Mouse (Mus musculus): ENCODE measurements around the gene Rad17. TPM values are rescaled to one million over a fixed set of nuclear protein-coding genes. Genes with fewer than 3 reads are reported as not detected.

The Rad17 gene
- polyA plus RNA-seq, 1 experiment from 2014 or later, result 10.3 TPM

- H3K4me3 ChIP-seq (ENCODE audit: low read depth, low read length), result no peak overlapping the region
- no peak overlapping the region for H3K27ac ChIP-seq (ENCODE audit: low read depth, low read length)
- H3K36me3 ChIP-seq (ENCODE audit: control insufficient read depth, insufficient read depth), result no peaks in the 10 kb centered on the region
- no peaks in the 10 kb centered on the region for H3K4me1 ChIP-seq (replicated peaks; ENCODE audit: control insufficient read depth, insufficient read depth, low read length)
- no peak for ATAC-seq
- 92% methylated on average over 8 of the region's 8 CpGs for WGBS
- no peaks in the 10 kb centered on the region for H3K9me3 ChIP-seq (ENCODE audit: control insufficient read depth)
- H3K9ac ChIP-seq (ENCODE audit: low read depth, low read length), result no peak overlapping the region
- no peaks in the 10 kb centered on the region for H3K27me3 ChIP-seq (replicated peaks; ENCODE audit: control insufficient read depth, insufficient read depth, low read length)
- no peak for TF ChIP-seq CTCF (IDR thresholded peaks at IDR 0.05; ENCODE audit: low read depth)
- no peak overlapping the region for H3K4me2 ChIP-seq (replicated peaks; ENCODE audit: low read depth)
Measured at GRCm38 (mm10) chr13:100681615-100682014, 30.8 kb upstream of the Rad17 start.

- Histone ChIP-seq H3K9me3 (ENCODE audit: control insufficient read depth) (no peaks in the 10 kb centered on the region), H3K27me3 (replicated peaks; ENCODE audit: control insufficient read depth, insufficient read depth, low read length) (no peaks in the 10 kb centered on the region), H3K4me2 (replicated peaks; ENCODE audit: low read depth) (no peak overlapping the region), H3K4me3 (ENCODE audit: low read depth, low read length) (no peak overlapping the region), H3K4me1 (replicated peaks; ENCODE audit: control insufficient read depth, insufficient read depth, low read length) (no peaks in the 10 kb centered on the region), H3K27ac (ENCODE audit: low read depth, low read length) (no peak overlapping the region), H3K9ac (ENCODE audit: low read depth, low read length) (no peak overlapping the region), H3K36me3 (ENCODE audit: control insufficient read depth, insufficient read depth) (no peaks in the 10 kb centered on the region)
- WGBS, result 82% methylated on average over 15 of the region's 15 CpGs
- no peak for ATAC-seq
- TF ChIP-seq CTCF (IDR thresholded peaks at IDR 0.05; ENCODE audit: low read depth), result no peak
Measured at GRCm38 (mm10) chr13:100675936-100676635, 25.2 kb upstream of the Rad17 start.

GRCm38 (mm10) chr13:100670181-100670741 lies 19.4 kb upstream of the Rad17 start:
- no peak for TF ChIP-seq CTCF (IDR thresholded peaks at IDR 0.05; ENCODE audit: low read depth)
- 16% methylated on average over 9 of the region's 9 CpGs for WGBS
- Histone ChIP-seq H3K27me3 (replicated peaks; ENCODE audit: control insufficient read depth, insufficient read depth, low read length) (no peaks in the 10 kb centered on the region), H3K27ac (ENCODE audit: low read depth, low read length) (peak overlapping the region; percentile 80; the same call in 1 of the 2 replicates), H3K9ac (ENCODE audit: low read depth, low read length) (peak overlapping the region; percentile 79), H3K4me3 (ENCODE audit: low read depth, low read length) (peak overlapping the region; percentile 68), H3K36me3 (ENCODE audit: control insufficient read depth, insufficient read depth) (no peaks in the 10 kb centered on the region; the same call in 1 of the 2 replicates), H3K9me3 (ENCODE audit: control insufficient read depth) (no peaks in the 10 kb centered on the region), H3K4me2 (replicated peaks; ENCODE audit: low read depth) (peak overlapping the region; percentile 73), H3K4me1 (replicated peaks; ENCODE audit: control insufficient read depth, insufficient read depth, low read length) (no peaks in the 10 kb centered on the region)
- no peak for ATAC-seq

- no peak for TF ChIP-seq CTCF (IDR thresholded peaks at IDR 0.05; ENCODE audit: low read depth)
- under 1% methylated on average over 44 of the region's 44 CpGs for WGBS
- Histone ChIP-seq H3K27ac (ENCODE audit: low read depth, low read length) (peak within 1 kb of the TSS; percentile 80), H3K4me1 (replicated peaks; ENCODE audit: control insufficient read depth, insufficient read depth, low read length) (no peaks in the 10 kb centered on the region), H3K36me3 (ENCODE audit: control insufficient read depth, insufficient read depth) (no peaks in the 10 kb centered on the region; the same call in 1 of the 2 replicates), H3K27me3 (replicated peaks; ENCODE audit: control insufficient read depth, insufficient read depth, low read length) (no peaks in the 10 kb centered on the region), H3K9me3 (ENCODE audit: control insufficient read depth) (no peaks in the 10 kb centered on the region), H3K9ac (ENCODE audit: low read depth, low read length) (peak within 1 kb of the TSS; percentile 79), H3K4me2 (replicated peaks; ENCODE audit: low read depth) (peak within 1 kb of the TSS; percentile 73), H3K4me3 (ENCODE audit: low read depth, low read length) (peak within 1 kb of the TSS; percentile 68)
- peak; percentile 71 for ATAC-seq
Measured at GRCm38 (mm10) chr13:100669291-100670022, 18.6 kb upstream of the Rad17 start, which contains the start of gene Ccdc125. Gene Ccdc125 (plus strand): TSS chr13:100669717.

- Histone ChIP-seq H3K4me2 (replicated peaks; ENCODE audit: low read depth) (no peak overlapping the region), H3K9ac (ENCODE audit: low read depth, low read length) (no peak overlapping the region), H3K9me3 (ENCODE audit: control insufficient read depth) (no peaks in the 10 kb centered on the region), H3K27ac (ENCODE audit: low read depth, low read length) (no peak overlapping the region), H3K4me1 (replicated peaks; ENCODE audit: control insufficient read depth, insufficient read depth, low read length) (no peaks in the 10 kb centered on the region), H3K4me3 (ENCODE audit: low read depth, low read length) (no peak overlapping the region), H3K27me3 (replicated peaks; ENCODE audit: control insufficient read depth, insufficient read depth, low read length) (no peaks in the 10 kb centered on the region), H3K36me3 (ENCODE audit: control insufficient read depth, insufficient read depth) (peaks cover 18% of the 10 kb centered on the region; the same call in 1 of the 2 replicates)
- ATAC-seq, result no peak
- peak; percentile 91 for TF ChIP-seq CTCF (IDR thresholded peaks at IDR 0.05; ENCODE audit: low read depth)
- WGBS, result 40% methylated on average over 4 of the region's 4 CpGs
Measured at GRCm38 (mm10) chr13:100659864-100660456, 9.1 kb upstream of the Rad17 start.

- Histone ChIP-seq H3K4me1 (replicated peaks; ENCODE audit: control insufficient read depth, insufficient read depth, low read length) (no peaks in the 10 kb centered on the region), H3K9me3 (ENCODE audit: control insufficient read depth) (no peaks in the 10 kb centered on the region), H3K27ac (ENCODE audit: low read depth, low read length) (no peak overlapping the region), H3K4me2 (replicated peaks; ENCODE audit: low read depth) (no peak overlapping the region), H3K36me3 (ENCODE audit: control insufficient read depth, insufficient read depth) (peaks cover 13% of the 10 kb centered on the region; the same call in 1 of the 2 replicates), H3K27me3 (replicated peaks; ENCODE audit: control insufficient read depth, insufficient read depth, low read length) (no peaks in the 10 kb centered on the region), H3K9ac (ENCODE audit: low read depth, low read length) (no peak overlapping the region), H3K4me3 (ENCODE audit: low read depth, low read length) (no peak overlapping the region)
- no peak for ATAC-seq
- TF ChIP-seq CTCF (IDR thresholded peaks at IDR 0.05; ENCODE audit: low read depth), result no peak
- 94% methylated on average over 5 of the region's 5 CpGs for WGBS
Measured at GRCm38 (mm10) chr13:100658091-100658490, 7.2 kb upstream of the Rad17 start.

Measured in intestine, postnatal 0 days (tissue).